Mouse (Mus musculus): Measurements from ENCODE around the gene Ssxb9. TPM values are rescaled to one million over a fixed set of nuclear protein-coding genes. Genes with fewer than 3 reads are reported as not detected.
"Not testable (repeated sequence)": the region's sequence is repeated elsewhere in the genome, so short reads cannot be mapped to it uniquely, and the experiment has no call there.

Gene Ssxb9
- not detected in 2 replicates for polyA plus RNA-seq (2015; fragmentation: Nextera tagmentation; extraction: Ambion mirVana)

DNA sequence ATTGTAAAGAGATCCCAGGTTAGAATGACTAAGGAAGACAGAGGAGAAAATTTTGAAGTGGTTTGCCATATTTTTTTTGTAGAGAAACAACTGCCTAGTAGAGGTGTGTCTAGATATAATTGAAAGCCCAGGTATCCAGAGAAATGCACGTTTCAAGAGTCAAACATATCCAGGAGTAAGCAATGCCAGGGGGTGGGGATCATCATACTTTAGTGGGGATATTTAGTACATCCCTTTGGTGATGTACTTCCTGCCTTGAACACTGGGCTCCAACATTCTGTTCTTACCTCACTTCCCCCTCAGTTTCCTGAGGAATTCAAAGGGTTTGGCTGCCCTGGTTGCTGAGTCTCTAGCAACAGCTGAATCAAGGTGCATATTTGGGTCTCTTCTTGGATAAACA lies at the start of gene Ssxb9:
Gene Ssxb9, plus strand, starts transcription at position 301 of the 400 bp plus-strand sequence.
- H3K4me3 ChIP-seq; H3K4me2 ChIP-seq; H3K36me3 ChIP-seq; H3K27me3 ChIP-seq; H3K27ac ChIP-seq; ATAC-seq (ENCODE audit: low FRiP score); H3K4me1 ChIP-seq (replicated peaks); H3K9me3 ChIP-seq; H3K9ac ChIP-seq: not testable (repeated sequence)
- 24% methylated on average over 1 of the region's 1 CpGs for WGBS

- 73% methylated on average over 2 of the region's 2 CpGs for WGBS
- Histone ChIP-seq H3K27me3 (no peaks in the 10 kb centered on the region), H3K9me3 (peaks cover 15% of the 10 kb centered on the region), H3K4me3 (no peak within 1 kb of the TSS), H3K27ac (no peak within 1 kb of the TSS), H3K9ac (no peak within 1 kb of the TSS), H3K4me2 (no peak within 1 kb of the TSS), H3K4me1 (replicated peaks) (no peaks in the 10 kb centered on the region), H3K36me3 (no peaks in the 10 kb centered on the region)
- ATAC-seq (ENCODE audit: low FRiP score), result no peak
These were observed 39.7 kb upstream of the Ssxb9 start, which contains the start of gene Ssxb10 for GRCm38 (mm10) chrX:8327124-8327523. TSS of gene Ssxb10 (plus strand) at chrX:8327424.

- H3K9ac ChIP-seq; H3K4me2 ChIP-seq; H3K4me1 ChIP-seq (replicated peaks); ATAC-seq (ENCODE audit: low FRiP score); H3K36me3 ChIP-seq; H3K9me3 ChIP-seq; H3K4me3 ChIP-seq; H3K27ac ChIP-seq; H3K27me3 ChIP-seq: not testable (repeated sequence)
- WGBS, result 27% methylated on average over 1 of the region's 1 CpGs
These were observed 46.2 kb downstream of the Ssxb9 start, which contains the start of gene Ssxb1 for GRCm38 (mm10) chrX:8413005-8413404. TSS of gene Ssxb1 (plus strand) at chrX:8413305.

Other genes with a start within 250 kb of the Ssxb9 start
- 58.5 and 60.9 TPM in 2 replicates for gene Wdr13, start 234.1 kb upstream of the Ssxb9 start, polyA plus RNA-seq (2015; fragmentation: Nextera tagmentation; extraction: Ambion mirVana)
- 336 and 358 TPM in 2 replicates for gene Rbm3, start 221.1 kb upstream of the Ssxb9 start, polyA plus RNA-seq (2015; fragmentation: Nextera tagmentation; extraction: Ambion mirVana)
- gene Tbc1d25, start 190.8 kb upstream of the Ssxb9 start, polyA plus RNA-seq (2015; fragmentation: Nextera tagmentation; extraction: Ambion mirVana), result 19.8 and 21.0 TPM in 2 replicates
- gene Ebp, start 173.5 kb upstream of the Ssxb9 start, polyA plus RNA-seq (2015; fragmentation: Nextera tagmentation; extraction: Ambion mirVana), result 26.4 and 29.5 TPM in 2 replicates
- gene Porcn, start 160.5 kb upstream of the Ssxb9 start, polyA plus RNA-seq (2015; fragmentation: Nextera tagmentation; extraction: Ambion mirVana), result 43.4 and 50.0 TPM in 2 replicates
- 46.9 and 48.4 TPM in 2 replicates for gene Ftsj1, start 114.6 kb upstream of the Ssxb9 start, polyA plus RNA-seq (2015; fragmentation: Nextera tagmentation; extraction: Ambion mirVana)
- 30.0 and 30.6 TPM in 2 replicates for gene Slc38a5, start 95.8 kb upstream of the Ssxb9 start, polyA plus RNA-seq (2015; fragmentation: Nextera tagmentation; extraction: Ambion mirVana)
- not detected in 2 replicates for gene Ssxb10, start 39.6 kb upstream of the Ssxb9 start, polyA plus RNA-seq (2015; fragmentation: Nextera tagmentation; extraction: Ambion mirVana)
- gene Ssxb1, start 46.3 kb downstream of the Ssxb9 start, polyA plus RNA-seq (2015; fragmentation: Nextera tagmentation; extraction: Ambion mirVana), result not detected in 2 replicates
- gene Ssxb2, start 94.7 kb downstream of the Ssxb9 start, polyA plus RNA-seq (2015; fragmentation: Nextera tagmentation; extraction: Ambion mirVana), result not detected in 2 replicates
- not detected in 2 replicates for gene Gm14459, start 158.0 kb downstream of the Ssxb9 start, polyA plus RNA-seq (2015; fragmentation: Nextera tagmentation; extraction: Ambion mirVana)
- not detected in 2 replicates for gene Ssxb6, start 181.3 kb downstream of the Ssxb9 start, polyA plus RNA-seq (2015; fragmentation: Nextera tagmentation; extraction: Ambion mirVana)
- gene Ssxb3, start 224.8 kb downstream of the Ssxb9 start, polyA plus RNA-seq (2015; fragmentation: Nextera tagmentation; extraction: Ambion mirVana), result not detected in 2 replicates

All from hindbrain, embryonic 13.5 days (tissue).